Mouse (Mus musculus) erythroblast, embryonic 14.5 days (primary cell): Measurements from ENCODE around the gene Abraxas2. TPM values are rescaled to one million over a fixed set of nuclear protein-coding genes. Genes with fewer than 3 reads are reported as not detected.

Source experiments
- H3K27me3 ChIP-seq: 2 replicates; pipeline ENCODE4 v1.6.1; 2012; ENCODE audit warnings: inconsistent platforms; ENCODE audit not compliant: control insufficient read depth
- H3K36me3 ChIP-seq: 2 replicates; pipeline ENCODE4 v1.6.1; 2012; ENCODE audit warnings: mild to moderate bottlenecking, inconsistent platforms; ENCODE audit not compliant: control insufficient read depth
- H3K4me1 ChIP-seq: 2 replicates; pipeline ENCODE4 v1.6.1; 2012; ENCODE audit warnings: inconsistent platforms; ENCODE audit not compliant: control insufficient read depth
- H3K4me3 ChIP-seq: replicated peaks from 2 replicates; pipeline ENCODE3; 2012; ENCODE audit warnings: moderate library complexity, mild to moderate bottlenecking, inconsistent platforms
- H3K9me3 ChIP-seq: 2 replicates; pipeline ENCODE4 v1.6.1; 2012; ENCODE audit warnings: low read length, inconsistent platforms, mixed read lengths; ENCODE audit not compliant: control insufficient read depth
- GATA1 ChIP-seq: IDR thresholded peaks from 2 replicates; pipeline ENCODE4 v1.6.1; 2012; ENCODE audit warnings: low read length, inconsistent platforms, mixed read lengths
- TAL1 ChIP-seq: IDR thresholded peaks from 3 replicates; pipeline ENCODE4 v1.6.1; 2012; ENCODE audit warnings: low read length, inconsistent platforms, mixed read lengths
- polyA plus RNA-seq: library from polyadenylated mRNA; stranded (reverse); fragments of >175 nt; gene quantifications from 2 replicates; pipeline ENCODE4 v1.2.3, GENCODE M21; 2012

The Abraxas2 gene
- polyA plus RNA-seq, 1 experiment: 0.24 TPM

DNA sequence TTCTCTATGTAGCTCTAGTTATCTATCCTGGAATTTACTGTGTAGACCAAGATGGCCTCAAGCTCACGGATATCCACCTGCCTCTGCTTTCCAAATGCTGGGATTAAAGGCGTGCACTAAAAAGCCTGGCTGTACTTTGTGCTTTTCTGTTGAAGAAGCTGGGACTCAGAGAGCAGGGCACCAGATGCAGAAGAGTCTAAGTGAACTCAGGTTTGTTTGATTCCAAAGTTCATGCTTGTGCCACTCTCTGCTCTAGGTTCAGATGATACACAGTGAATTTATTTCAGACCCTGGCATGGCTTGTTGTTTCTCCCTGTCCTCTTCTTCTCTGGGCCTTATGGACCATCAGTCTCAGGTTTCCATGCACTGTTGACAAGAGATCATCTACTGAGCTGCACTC lies 66.2 kb downstream of the Abraxas2 start:
- Histone ChIP-seq H3K4me1 (peaks cover 2% of the 10 kb centered on the region), H3K4me3 (no peak overlapping the region), H3K27me3 (peaks cover 4% of the 10 kb centered on the region), H3K36me3 (no peaks in the 10 kb centered on the region), H3K9me3 (no peaks in the 10 kb centered on the region)
- TF ChIP-seq GATA1 (no peak), TAL1 (no peak)

DNA sequence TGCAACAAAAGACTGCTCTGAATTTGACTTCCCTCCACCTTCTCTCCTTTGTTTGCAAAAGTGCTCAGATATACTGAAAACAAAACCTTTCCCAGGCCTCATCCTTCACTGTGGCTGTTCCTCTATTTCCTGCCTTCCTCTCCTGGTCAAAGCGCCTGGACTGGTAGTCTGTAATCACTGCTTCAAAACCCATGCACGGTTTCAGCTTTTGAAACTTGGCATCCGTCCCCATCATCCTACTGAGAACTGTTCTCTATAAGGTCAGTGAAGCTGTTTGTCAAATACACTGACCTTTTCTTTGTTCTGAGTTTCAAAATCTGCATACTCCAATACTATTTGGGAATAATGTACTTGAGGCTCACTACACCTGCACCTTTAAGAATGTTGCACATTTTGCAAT lies 68.2 kb downstream of the Abraxas2 start:
- Histone ChIP-seq H3K36me3 (no peaks in the 10 kb centered on the region), H3K9me3 (no peaks in the 10 kb centered on the region), H3K4me3 (no peak overlapping the region), H3K27me3 (peaks cover 2% of the 10 kb centered on the region; the same call in 1 of the 2 replicates), H3K4me1 (peaks cover 9% of the 10 kb centered on the region)
- no peak for TF ChIP-seq GATA1
- no peak for TF ChIP-seq TAL1

DNA sequence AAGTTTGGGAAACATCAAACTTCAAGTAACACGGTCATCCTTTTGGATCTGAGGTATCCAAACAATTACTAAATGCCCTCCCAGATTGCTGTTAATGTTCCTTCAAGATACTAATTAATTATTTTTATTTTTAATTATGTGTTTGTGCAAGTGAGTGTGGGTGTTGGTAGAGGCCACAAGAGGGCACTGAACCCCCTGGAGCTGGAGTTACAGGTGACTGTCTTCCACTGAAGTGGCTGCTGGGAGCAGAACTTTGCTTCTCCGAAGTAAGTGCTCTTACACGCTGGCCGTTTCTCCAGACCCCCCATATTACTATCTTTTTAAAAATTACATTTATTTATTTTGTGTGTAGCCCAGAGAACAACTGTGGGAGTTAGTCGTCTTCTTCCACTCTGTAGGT lies 71.0 kb downstream of the Abraxas2 start:
- 0 out of 2 replicates have a peak, but pooled peaks cover 2% of the 10 kb centered on the region for H3K27me3 ChIP-seq
- TF ChIP-seq TAL1 (no peak), GATA1 (no peak)

DNA sequence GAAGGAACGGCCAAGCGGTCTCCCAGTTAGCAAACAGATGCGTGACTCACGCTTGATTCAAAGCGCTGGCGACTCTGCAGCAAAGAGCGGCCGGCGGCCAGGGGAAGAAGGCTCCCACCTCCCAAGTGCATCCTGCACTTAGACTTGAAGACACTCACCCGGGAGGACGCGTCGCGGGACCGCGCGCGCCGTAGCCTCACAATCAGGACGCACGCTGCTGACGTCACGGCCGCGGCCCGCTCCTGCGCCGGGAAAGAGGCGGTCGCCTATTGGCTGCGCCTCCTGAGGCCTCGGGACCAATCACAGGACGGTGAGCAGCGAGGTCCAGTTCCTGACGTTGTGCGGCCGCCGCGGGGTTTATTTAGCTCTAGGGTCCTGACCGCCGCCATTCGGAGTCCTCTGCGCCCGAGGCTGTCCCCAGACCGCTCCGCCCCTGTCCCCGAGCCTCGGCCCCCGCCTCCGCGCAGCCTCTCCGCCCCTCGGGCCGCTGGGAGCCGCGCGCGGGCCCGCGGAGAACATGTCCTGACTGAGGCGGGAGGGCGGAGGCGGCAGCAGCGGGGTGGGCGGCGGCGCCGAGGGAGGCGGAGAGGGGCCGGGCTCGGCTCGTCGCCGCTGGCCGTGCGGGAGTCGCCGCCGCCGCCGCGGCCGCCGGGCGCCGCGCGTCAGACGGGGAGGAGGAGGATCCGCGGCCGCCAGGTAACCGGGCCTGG lies 72.0 kb downstream of the Abraxas2 start, which contains the start of gene Zranb1:
Gene Zranb1 (plus strand): TSS at position 293 of the 710 bp plus-strand sequence.
- H3K27me3 ChIP-seq: no peaks in the 10 kb centered on the region
- peaks cover 31% of the 10 kb centered on the region for H3K4me1 ChIP-seq
- H3K4me3 ChIP-seq: peak within 1 kb of the TSS; percentile 100
- TF ChIP-seq TAL1: no peak
- TF ChIP-seq GATA1: no peak; the same call in 1 of the 2 replicates
- no peaks in the 10 kb centered on the region for H3K36me3 ChIP-seq
- H3K9me3 ChIP-seq: no peaks in the 10 kb centered on the region

More for the DNA sequence above, 71.0 kb downstream of the Abraxas2 start:
- Histone ChIP-seq H3K4me1 (peaks cover 29% of the 10 kb centered on the region), H3K4me3 (peak overlapping the region; percentile 100), H3K36me3 (no peaks in the 10 kb centered on the region), H3K9me3 (no peaks in the 10 kb centered on the region)

DNA sequence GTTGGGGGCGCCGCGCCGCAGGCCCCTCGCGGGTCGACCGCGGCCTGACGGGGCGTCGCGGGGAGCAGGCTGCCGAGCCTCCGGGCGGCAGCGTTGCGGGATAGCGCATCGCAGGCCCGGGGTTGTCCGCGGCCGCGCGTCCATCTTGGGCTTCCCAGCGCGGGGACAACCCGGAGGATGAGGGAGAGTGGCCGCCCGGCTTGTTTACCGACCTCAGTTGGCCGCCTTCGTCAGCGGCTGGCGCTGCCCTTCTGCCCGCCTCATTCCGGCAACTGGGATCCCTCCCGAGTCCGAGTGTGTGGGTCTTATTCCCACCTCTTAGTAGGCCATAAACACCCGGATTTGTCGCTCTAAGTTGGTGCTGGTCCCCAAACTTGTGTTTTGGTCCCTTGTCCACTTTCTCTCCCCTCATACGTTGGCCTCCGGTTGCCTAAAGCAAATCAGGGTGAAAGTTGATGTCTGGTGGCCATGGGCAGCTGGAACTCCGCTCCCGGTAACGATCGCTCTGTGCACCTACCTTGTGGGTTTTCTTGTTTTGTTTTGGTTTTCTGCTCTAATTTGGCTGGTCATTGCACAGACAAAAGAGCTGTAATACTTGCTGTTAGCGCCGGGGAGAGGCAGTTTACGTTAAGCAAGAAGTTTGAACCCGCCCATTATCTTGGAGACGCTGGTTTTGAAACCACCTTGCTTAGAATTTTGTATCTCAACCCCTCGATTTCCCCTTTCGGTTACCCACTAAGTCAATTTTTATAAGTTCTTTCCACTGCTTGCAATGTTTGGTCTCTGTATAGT lies 72.7 kb downstream of the Abraxas2 start:
- Histone ChIP-seq H3K36me3 (no peaks in the 10 kb centered on the region), H3K4me1 (peaks cover 33% of the 10 kb centered on the region), H3K27me3 (no peaks in the 10 kb centered on the region), H3K4me3 (peak overlapping the region; percentile 100), H3K9me3 (no peaks in the 10 kb centered on the region)
- TF ChIP-seq GATA1 (no peak), TAL1 (no peak)

DNA sequence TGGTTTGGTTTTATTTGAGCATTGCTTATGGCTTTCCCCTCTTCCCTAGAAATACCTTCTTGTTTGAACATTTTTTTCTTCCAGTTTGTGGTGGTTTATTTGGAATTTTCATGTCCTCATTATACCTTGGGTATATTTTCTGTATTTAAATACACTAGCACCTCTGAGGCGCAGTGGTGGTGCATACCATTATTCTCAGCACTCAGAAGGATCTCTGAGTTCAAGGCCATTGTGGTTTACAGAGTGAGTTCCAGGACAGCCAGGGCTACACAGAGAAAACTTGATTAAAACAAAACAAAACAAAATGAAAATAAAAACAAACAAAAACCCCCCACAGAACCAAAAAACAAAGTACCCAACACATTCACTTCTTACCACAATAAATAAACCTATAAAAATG lies 74.3 kb downstream of the Abraxas2 start:
- Histone ChIP-seq H3K9me3 (no peaks in the 10 kb centered on the region), H3K27me3 (no peaks in the 10 kb centered on the region), H3K4me1 (peaks cover 34% of the 10 kb centered on the region), H3K36me3 (no peaks in the 10 kb centered on the region), H3K4me3 (peak overlapping the region; percentile 100)
- TF ChIP-seq TAL1 (no peak), GATA1 (no peak)

Other genes with a start within 250 kb of the Abraxas2 start
- 0.09 and 0.12 TPM in 2 replicates for gene Lhpp, start 248.6 kb upstream of the Abraxas2 start, polyA plus RNA-seq
- gene Fam53b, start 45.3 kb upstream of the Abraxas2 start, polyA plus RNA-seq: 21.4 and 23.3 TPM in 2 replicates
- 0.45 and 0.72 TPM in 2 replicates for gene Eef1akmt2, start 6.6 kb upstream of the Abraxas2 start, polyA plus RNA-seq
- gene Zranb1, start 71.9 kb downstream of the Abraxas2 start, polyA plus RNA-seq: 1.3 TPM in 2 replicates